Mouse (Mus musculus): ENCODE measurements around the gene Eme2.
A peak's percentile ranks its signal among the peaks of the same experiment; 100 is the strongest.

The Eme2 gene

GRCm38 (mm10) chr17:24896241-24896992 lies 1.5 kb upstream of the Eme2 start, which contains the start of gene Nme3:
TSS of gene Nme3 (plus strand) at chr17:24896500.
- DNase-seq: peak; percentile 75 to 80

- no peak for DNase-seq
Observed at GRCm38 (mm10) chr17:24895571-24896240, 819 bp upstream of the Eme2 start.

- no peak for DNase-seq
Observed at GRCm38 (mm10) chr17:24894061-24894994, 559 bp downstream of the Eme2 start.

GRCm38 (mm10) chr17:24893276-24893675 lies 1.6 kb downstream of the Eme2 start:
- no peak for DNase-seq

GRCm38 (mm10) chr17:24892785-24893184 lies 2.1 kb downstream of the Eme2 start:
- peak in 1 of 2 experiments; percentile 50 for DNase-seq

GRCm38 (mm10) chr17:24891321-24891720 lies 3.6 kb downstream of the Eme2 start:
- DNase-seq: peak; percentile 68 to 73

GRCm38 (mm10) chr17:24890151-24891092 lies 4.5 kb downstream of the Eme2 start:
- DNase-seq: no peak

GRCm38 (mm10) chr17:24888862-24889261 lies 6.0 kb downstream of the Eme2 start:
- no peak for DNase-seq

GRCm38 (mm10) chr17:24887291-24888080 lies 7.4 kb downstream of the Eme2 start:
- DNase-seq: peak in 1 of 2 experiments; percentile 52

GRCm38 (mm10) chr17:24886932-24887271 lies 8.0 kb downstream of the Eme2 start:
- no peak for DNase-seq

GRCm38 (mm10) chr17:24886134-24886931 lies 8.6 kb downstream of the Eme2 start, which contains the start of the genes Nubp2 and Spsb3:
TSS of gene Nubp2 (minus strand) at chr17:24886349.
TSS of gene Spsb3 (plus strand) at chr17:24886643.
- DNase-seq: peak; percentile 98 to 99

- peak in 1 of 2 experiments; percentile 49 for DNase-seq
Observed at GRCm38 (mm10) chr17:24885356-24886133, 9.3 kb downstream of the Eme2 start.

- DNase-seq: no peak
Observed at GRCm38 (mm10) chr17:24884391-24884790, 10.5 kb downstream of the Eme2 start.

GRCm38 (mm10) chr17:24881738-24882440 lies 13.0 kb downstream of the Eme2 start:
- DNase-seq: no peak

GRCm38 (mm10) chr17:24878531-24878930 lies 16.4 kb downstream of the Eme2 start:
- DNase-seq: no peak

- DNase-seq: no peak
Observed at GRCm38 (mm10) chr17:24878117-24878397, 16.8 kb downstream of the Eme2 start.

GRCm38 (mm10) chr17:24877336-24878116 lies 17.4 kb downstream of the Eme2 start:
- no peak for DNase-seq

GRCm38 (mm10) chr17:24874989-24875388 lies 19.9 kb downstream of the Eme2 start:
- no peak for DNase-seq

Data from cerebellum, adult 18-20 months (tissue).